Mouse (Mus musculus) embryonic facial prominence, embryonic 15.5 days (tissue): ENCODE results near the gene Gm20547. TPM values are rescaled to one million over a fixed set of nuclear protein-coding genes. Genes with fewer than 3 reads are reported as not detected.
"Not testable (repeated sequence)": the region's sequence is repeated elsewhere in the genome, so short reads cannot be mapped to it uniquely, and the experiment has no call there.

ENCODE experiments used
- ATAC-seq: fragments of 200-750 bp; cut with Nextera tagmentation; 2 replicates; pipeline ENCODE4 v1.8.0; 2017; ENCODE audit warnings: low read depth, moderate TSS enrichment; ENCODE audit not compliant: insufficient number of reproducible peaks, low FRiP score, low TSS enrichment
- H3K27ac ChIP-seq: fragments of 300-500 bp; sonication (generic); replicated peaks from 2 replicates; pipeline ENCODE4 v1.5.1; 2015; ENCODE audit warnings: mild to moderate bottlenecking, inconsistent platforms
- H3K27me3 ChIP-seq: fragments of 300-500 bp; sonication (generic); 2 replicates; pipeline ENCODE4 v1.6.1; 2015; ENCODE audit warnings: inconsistent platforms
- H3K36me3 ChIP-seq: fragments of 300-500 bp; sonication (generic); 2 replicates; pipeline ENCODE4 v1.6.1; 2015; ENCODE audit warnings: mild to moderate bottlenecking, inconsistent platforms
- H3K4me1 ChIP-seq: fragments of 300-500 bp; sonication (generic); 2 replicates; pipeline ENCODE4 v1.6.1; 2015; ENCODE audit warnings: inconsistent platforms
- H3K4me2 ChIP-seq: fragments of 300-500 bp; sonication (generic); replicated peaks from 2 replicates; pipeline ENCODE4 v1.6.1; 2015; ENCODE audit warnings: mild to moderate bottlenecking, inconsistent platforms
- H3K4me3 ChIP-seq: fragments of 300-500 bp; sonication (generic); replicated peaks from 2 replicates; pipeline ENCODE4 v1.5.1; 2015; ENCODE audit warnings: mild to moderate bottlenecking, inconsistent platforms
- H3K9ac ChIP-seq: fragments of 300-500 bp; sonication (generic); 2 replicates; pipeline ENCODE4 v1.6.1; 2015; ENCODE audit warnings: inconsistent platforms
- H3K9me3 ChIP-seq: fragments of 300-500 bp; sonication (generic); replicated peaks from 2 replicates; pipeline ENCODE4 v1.6.1; 2016; ENCODE audit warnings: inconsistent platforms
- WGBS: fragments of 180-500 bp; shearing (Covaris S2); methylation state at CpG from one replicate; pipeline ENCODE4 v1.1.7; 2015; 5-methylcytosine and 5-hydroxymethylcytosine counted together
- microRNA-seq: library from miRNA; unstranded; fragments of <30 nt; microRNA quantifications from one replicate; pipeline ENCODE4, GENCODE M21; 2016; ENCODE audit warnings: borderline number of aligned reads
- polyA plus RNA-seq: library from polyadenylated mRNA; unstranded; fragments of >200 nt; fragmentation: Nextera tagmentation; extraction: Ambion mirVana; gene quantifications from 2 replicates; pipeline ENCODE4 v1.2.1, GENCODE M21; 2015

The Gm20547 gene
- polyA plus RNA-seq, 1 experiment from 2014 or later: not detected

GRCm38 (mm10) chr17:34814818-34815370 lies 66.9 kb downstream of the Gm20547 start:
- no peak overlapping the region for H3K4me2 ChIP-seq
- no peaks in the 10 kb centered on the region for H3K36me3 ChIP-seq
- no peak overlapping the region for H3K4me3 ChIP-seq
- H3K27ac ChIP-seq: no peak overlapping the region
- no peak overlapping the region for H3K9ac ChIP-seq
- ATAC-seq: no peak
- no peaks in the 10 kb centered on the region for H3K4me1 ChIP-seq
- no peaks in the 10 kb centered on the region for H3K27me3 ChIP-seq
- H3K9me3 ChIP-seq: no peaks in the 10 kb centered on the region
- WGBS: 83% methylated on average over 7 of the region's 7 CpGs

DNA sequence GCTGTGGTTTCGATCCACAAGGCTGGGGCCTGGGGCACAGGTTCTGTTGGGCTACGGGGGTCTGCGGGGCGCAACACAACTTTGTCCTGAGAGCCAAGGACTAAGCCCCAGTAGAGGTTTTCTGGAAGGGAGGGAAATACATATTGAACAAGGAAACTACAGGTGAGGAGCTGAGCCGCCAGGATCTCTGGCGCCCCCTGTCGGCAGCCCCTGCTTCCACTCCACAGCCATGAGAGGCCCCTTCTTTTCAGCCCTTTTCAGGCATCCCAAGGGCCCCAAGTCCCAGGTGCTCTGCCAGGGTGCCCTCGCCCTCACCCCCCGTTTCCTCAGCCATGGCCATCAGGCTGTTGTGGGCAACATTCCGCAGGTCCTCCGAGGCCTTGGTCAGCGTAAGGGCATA lies 68.1 kb downstream of the Gm20547 start:
- not testable (repeated sequence) for ATAC-seq, H3K27ac ChIP-seq, H3K9me3 ChIP-seq, H3K4me1 ChIP-seq, H3K9ac ChIP-seq, H3K36me3 ChIP-seq, H3K27me3 ChIP-seq, H3K4me2 ChIP-seq, H3K4me3 ChIP-seq
- 59% methylated on average over 12 of the region's 12 CpGs for WGBS

DNA sequence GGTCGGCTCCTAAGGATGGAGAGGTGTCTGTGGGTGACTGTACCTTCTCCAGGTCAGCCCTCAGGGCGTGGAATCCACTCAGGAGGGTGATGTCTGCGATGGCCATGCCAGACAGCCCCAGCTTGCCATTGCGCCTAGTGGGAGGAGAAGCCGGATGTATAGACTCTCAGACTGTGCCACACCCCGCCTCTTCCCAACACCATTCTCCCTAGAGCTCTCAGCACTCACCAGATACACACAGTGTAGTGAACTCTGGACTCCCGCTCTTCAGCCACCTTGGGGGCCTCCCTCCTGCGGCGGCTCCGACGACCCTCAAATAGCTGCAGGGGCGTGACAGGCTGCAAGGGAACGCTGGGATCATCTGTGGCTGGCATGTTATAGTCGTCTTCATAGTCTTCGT lies 70.6 kb downstream of the Gm20547 start:
- H3K27ac ChIP-seq: no peak overlapping the region
- WGBS: 69% methylated on average over 15 of the region's 15 CpGs
- no peaks in the 10 kb centered on the region for H3K4me1 ChIP-seq
- no peak overlapping the region for H3K4me3 ChIP-seq
- H3K9ac ChIP-seq: no peak overlapping the region
- H3K9me3 ChIP-seq: no peaks in the 10 kb centered on the region
- no peaks in the 10 kb centered on the region for H3K27me3 ChIP-seq
- no peaks in the 10 kb centered on the region for H3K36me3 ChIP-seq
- no peak overlapping the region for H3K4me2 ChIP-seq
- no peak for ATAC-seq

DNA sequence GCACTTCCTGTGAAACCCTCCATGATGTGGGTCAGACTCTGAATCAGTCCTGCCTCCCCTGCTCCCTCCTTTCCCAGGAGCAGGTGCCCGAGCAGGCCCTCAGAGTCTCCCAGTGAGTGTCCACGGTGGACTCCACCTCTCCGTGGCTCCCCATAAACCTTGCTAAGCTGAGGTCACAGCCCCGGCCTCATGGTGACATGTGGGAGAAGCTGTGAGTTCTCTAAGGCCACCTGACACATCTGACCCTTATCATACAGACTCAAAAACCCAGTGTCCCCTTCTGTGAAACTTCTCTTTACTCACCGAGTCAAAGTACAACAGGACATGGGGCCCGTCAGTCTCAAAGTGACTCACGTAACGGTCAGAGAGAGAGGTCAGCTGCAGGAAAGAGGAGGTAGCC lies 71.0 kb downstream of the Gm20547 start:
- H3K9me3 ChIP-seq, H3K4me3 ChIP-seq, H3K4me1 ChIP-seq, H3K27ac ChIP-seq, H3K27me3 ChIP-seq, ATAC-seq, H3K4me2 ChIP-seq, H3K9ac ChIP-seq, H3K36me3 ChIP-seq: not testable (repeated sequence)
- 86% methylated on average over 8 of the region's 8 CpGs for WGBS

GRCm38 (mm10) chr17:34810411-34810810 lies 71.4 kb downstream of the Gm20547 start:
- 89% methylated on average over 5 of the region's 5 CpGs for WGBS
- H3K36me3 ChIP-seq, H3K27me3 ChIP-seq, ATAC-seq, H3K4me3 ChIP-seq, H3K9ac ChIP-seq, H3K4me1 ChIP-seq, H3K4me2 ChIP-seq, H3K9me3 ChIP-seq, H3K27ac ChIP-seq: not testable (repeated sequence)

DNA sequence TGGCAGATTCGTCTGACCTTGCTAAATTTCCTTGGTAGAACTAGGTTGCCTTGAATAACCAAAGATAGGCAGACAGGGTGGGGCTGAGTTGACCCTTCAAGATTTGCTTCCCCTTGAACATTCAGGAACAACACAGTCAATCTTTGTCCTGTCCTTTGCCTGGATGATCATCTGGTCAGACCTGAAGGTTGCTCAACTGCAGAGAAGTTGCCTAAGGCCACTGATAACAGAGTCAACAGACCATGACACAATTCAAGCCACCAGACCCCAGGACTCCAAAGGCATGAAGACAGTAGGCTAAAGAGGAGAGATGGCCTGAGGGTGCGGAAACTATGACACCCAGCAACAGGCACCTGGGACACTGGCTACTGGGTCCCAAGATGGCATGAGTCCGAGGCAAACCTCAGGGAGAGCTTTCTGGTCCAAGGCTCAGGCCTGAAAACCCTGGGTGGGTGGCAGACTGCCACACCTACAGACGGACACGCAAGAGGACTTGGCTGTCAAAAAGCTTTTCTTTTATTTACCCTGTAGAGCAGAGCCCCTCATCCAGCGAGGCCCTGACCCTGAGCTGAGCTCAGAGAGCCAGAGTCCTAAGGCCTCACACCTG lies 73.1 kb downstream of the Gm20547 start:
- ATAC-seq: no peak
- 81% methylated on average over 6 of the region's 6 CpGs for WGBS
- no peak overlapping the region for H3K27ac ChIP-seq
- no peaks in the 10 kb centered on the region for H3K27me3 ChIP-seq
- no peak overlapping the region for H3K9ac ChIP-seq
- no peaks in the 10 kb centered on the region for H3K4me1 ChIP-seq
- no peak overlapping the region for H3K4me3 ChIP-seq
- H3K36me3 ChIP-seq: no peaks in the 10 kb centered on the region
- H3K9me3 ChIP-seq: peaks cover 9% of the 10 kb centered on the region; the same call in 1 of the 2 replicates
- no peak overlapping the region for H3K4me2 ChIP-seq

- Histone ChIP-seq H3K27me3 (no peaks in the 10 kb centered on the region), H3K9ac (no peak overlapping the region), H3K36me3 (no peaks in the 10 kb centered on the region), H3K9me3 (peaks cover 9% of the 10 kb centered on the region; the same call in 1 of the 2 replicates), H3K27ac (no peak overlapping the region), H3K4me1 (no peaks in the 10 kb centered on the region), H3K4me2 (no peak overlapping the region), H3K4me3 (no peak overlapping the region)
- WGBS: 60% methylated on average over 3 of the region's 3 CpGs
- ATAC-seq: no peak
These were observed 74.7 kb downstream of the Gm20547 start for GRCm38 (mm10) chr17:34807176-34807575.

Small RNAs within 50 kb of the gene (microRNA-seq; reads per million reads assigned to microRNA genes)
- gene Mir6970: 0.69 reads per million
- gene Mir6971: 1.9 reads per million, percentile 5 among the genes with 10 or more reads in this experiment
- not detected for gene Mir6972

Other genes starting within 250 kb of the Gm20547 start
- gene Fkbpl, start 237.3 kb downstream of the Gm20547 start, polyA plus RNA-seq: 16.2 and 16.8 TPM in 2 replicates
- 88.8 and 94.7 TPM in 2 replicates for gene Atf6b, start 234.9 kb downstream of the Gm20547 start, polyA plus RNA-seq
- gene Tnxb, start 211.5 kb downstream of the Gm20547 start, polyA plus RNA-seq: 0.48 and 0.87 TPM in 2 replicates
- 1.4 and 2.1 TPM in 2 replicates for gene C4b, start 138.2 kb downstream of the Gm20547 start, polyA plus RNA-seq
- 0.12 TPM in 1 of 2 replicates, not detected in the other for gene Cyp21a1, start 77.5 kb downstream of the Gm20547 start, polyA plus RNA-seq
- 30.4 and 33.8 TPM in 2 replicates for gene Stk19, start 45.1 kb downstream of the Gm20547 start, polyA plus RNA-seq
- gene Dxo, start 45.0 kb downstream of the Gm20547 start, polyA plus RNA-seq: 66.2 and 70.7 TPM in 2 replicates
- 50.6 and 55.0 TPM in 2 replicates for gene Skiv2l, start 31.8 kb downstream of the Gm20547 start, polyA plus RNA-seq
- gene Nelfe, start 31.7 kb downstream of the Gm20547 start, polyA plus RNA-seq: 97.7 and 114 TPM in 2 replicates
- gene Cfb, start 19.5 kb downstream of the Gm20547 start, polyA plus RNA-seq: 2.9 and 3.2 TPM in 2 replicates
- gene Zbtb12, start 2.6 kb downstream of the Gm20547 start, polyA plus RNA-seq: 3.2 and 4.2 TPM in 2 replicates
- gene C2, start 16.2 kb upstream of the Gm20547 start, polyA plus RNA-seq: 6.7 and 7.3 TPM in 2 replicates
- gene Ehmt2, start 16.4 kb upstream of the Gm20547 start, polyA plus RNA-seq: 86.8 and 92.7 TPM in 2 replicates
- 0.49 and 0.69 TPM in 2 replicates for gene Slc44a4, start 32.4 kb upstream of the Gm20547 start, polyA plus RNA-seq
- 20.8 and 22.7 TPM in 2 replicates for gene Neu1, start 49.2 kb upstream of the Gm20547 start, polyA plus RNA-seq
- gene Hspa1b, start 77.2 kb upstream of the Gm20547 start, polyA plus RNA-seq: 2.2 and 3.4 TPM in 2 replicates
- not detected in 2 replicates for gene Gm20481, start 87.9 kb upstream of the Gm20547 start, polyA plus RNA-seq
- 19.5 and 19.7 TPM in 2 replicates for gene Hspa1a, start 90.1 kb upstream of the Gm20547 start, polyA plus RNA-seq
- 0.71 and 0.77 TPM in 2 replicates for gene Hspa1l, start 90.7 kb upstream of the Gm20547 start, polyA plus RNA-seq
- 163 and 173 TPM in 2 replicates for gene Lsm2, start 99.8 kb upstream of the Gm20547 start, polyA plus RNA-seq
- gene Vars, start 118.9 kb upstream of the Gm20547 start, polyA plus RNA-seq: 108 and 114 TPM in 2 replicates
- 0.43 and 0.58 TPM in 2 replicates for gene Vwa7, start 134.5 kb upstream of the Gm20547 start, polyA plus RNA-seq
- gene Sapcd1, start 146.0 kb upstream of the Gm20547 start, polyA plus RNA-seq: 21.5 and 23.4 TPM in 2 replicates
- 3.6 and 5.4 TPM in 2 replicates for gene Msh5, start 164.7 kb upstream of the Gm20547 start, polyA plus RNA-seq
- gene Clic1, start 167.9 kb upstream of the Gm20547 start, polyA plus RNA-seq: 324 and 329 TPM in 2 replicates
- 319 and 347 TPM in 2 replicates for gene Ddah2, start 177.0 kb upstream of the Gm20547 start, polyA plus RNA-seq
- 98.5 and 131 TPM in 2 replicates for gene Ly6g6c, start 183.3 kb upstream of the Gm20547 start, polyA plus RNA-seq
- 1.1 and 1.4 TPM in 2 replicates for gene Mpig6b, start 184.1 kb upstream of the Gm20547 start, polyA plus RNA-seq
- 31.4 and 33.0 TPM in 2 replicates for gene Ly6g6e, start 194.9 kb upstream of the Gm20547 start, polyA plus RNA-seq
- 1.5 and 2.3 TPM in 2 replicates for gene Ly6g6d, start 196.0 kb upstream of the Gm20547 start, polyA plus RNA-seq
- 0.20 and 0.28 TPM in 2 replicates for gene Ly6g6f, start 203.6 kb upstream of the Gm20547 start, polyA plus RNA-seq
- 102 and 105 TPM in 2 replicates for gene Abhd16a, start 207.2 kb upstream of the Gm20547 start, polyA plus RNA-seq
- gene Ly6g5c, start 226.2 kb upstream of the Gm20547 start, polyA plus RNA-seq: not detected in 2 replicates
- gene Ly6g5b, start 233.4 kb upstream of the Gm20547 start, polyA plus RNA-seq: 1.4 and 1.8 TPM in 2 replicates
- gene Gpank1, start 239.4 kb upstream of the Gm20547 start, polyA plus RNA-seq: 19.5 and 20.1 TPM in 2 replicates
- gene Csnk2b, start 240.0 kb upstream of the Gm20547 start, polyA plus RNA-seq: 278 and 279 TPM in 2 replicates
- 11.2 and 12.2 TPM in 2 replicates for gene D17H6S53E, start 244.3 kb upstream of the Gm20547 start, polyA plus RNA-seq